Mouse (Mus musculus) neutrophil, adult 65 days (primary cell): ENCODE results near the gene Pla2g4f. TPM values are rescaled to one million over a fixed set of nuclear protein-coding genes. Genes with fewer than 3 reads are reported as not detected.

Source experiments
- total RNA-seq: library from RNA; stranded (reverse); gene quantifications from 2 replicates; pipeline ENCODE4 v1.2.4, GENCODE M21; 2023

Pla2g4f gene
- total RNA-seq: not detected in 2 replicates

GRCm38 (mm10) chr2:120313976-120314375 is at the start of gene Pla2g4f:
Gene Pla2g4f (minus strand): TSS chr2:120314165.

GRCm38 (mm10) chr2:120352682-120353646 is 39.0 kb upstream of the Pla2g4f start, which contains the start of gene Vps39:
Gene Vps39 (minus strand): TSS chr2:120353137.

DNA sequence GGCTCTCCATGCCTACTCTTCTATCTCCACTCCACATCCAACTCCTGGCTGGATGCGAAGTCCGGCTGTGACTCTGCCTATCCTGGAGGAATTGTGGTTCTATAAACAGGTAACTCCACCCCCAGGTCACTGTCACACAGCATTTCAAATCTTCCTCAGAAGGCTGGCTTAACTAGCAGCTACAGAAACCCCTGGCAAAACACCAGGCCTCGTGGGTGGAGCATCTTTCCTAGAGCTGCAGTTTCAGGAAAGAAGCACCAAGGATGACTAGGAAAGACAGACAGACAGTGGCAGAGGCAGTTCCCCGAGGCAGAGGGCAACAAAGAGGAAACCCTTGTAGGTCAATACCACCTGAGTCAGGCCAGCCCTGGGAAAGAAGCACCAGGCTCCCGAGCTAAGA is 25.0 kb downstream of the Pla2g4f start, which contains the start of gene Pla2g4d:
Gene Pla2g4d, minus strand, starts transcription at position 203 of the 400 bp plus-strand sequence.

Other genes starting within 250 kb of the Pla2g4f start
- gene Ehd4, start 159.6 kb downstream of the Pla2g4f start, total RNA-seq: 70.0 and 83.0 TPM in 2 replicates
- not detected in 2 replicates for gene Pla2g4e, start 68.8 kb downstream of the Pla2g4f start, total RNA-seq
- gene Pla2g4d, start 25.0 kb downstream of the Pla2g4f start, total RNA-seq: not detected in 2 replicates
- 32.4 and 58.1 TPM in 2 replicates for gene Vps39, start 39.0 kb upstream of the Pla2g4f start, total RNA-seq
- gene Ganc, start 89.7 kb upstream of the Pla2g4f start, total RNA-seq: 14.4 and 19.1 TPM in 2 replicates
- 25.4 and 31.8 TPM in 2 replicates for gene Tmem87a, start 89.9 kb upstream of the Pla2g4f start, total RNA-seq
- gene Capn3, start 141.9 kb upstream of the Pla2g4f start, total RNA-seq: 0.27 and 0.82 TPM in 2 replicates
- gene Zfp106, start 249.7 kb upstream of the Pla2g4f start, total RNA-seq: 82.1 and 86.6 TPM in 2 replicates